In genomic region chr10:68074291-68074690, GRCm38 (mm10) we compare ENCODE assay signal across 24 mouse cellular contexts.
"Had no signal": no experiment of that assay in that cellular context is flagged by ENCODE, and none has a peak within 500 bp of the region (broad histone marks: within the 10 kb centered on the region; RNA-seq: fewer than 3 reads in every experiment).

No protein-coding gene starts in this region.

- H3K4me2 ChIP-seq: limb, embryonic 12.5 days; limb, embryonic 15.5 days; liver, embryonic 12.5 days; liver, embryonic 15.5 days; lung, embryonic 15.5 days; midbrain, embryonic 15.5 days; neural tube, embryonic 12.5 days; neural tube, embryonic 15.5 days had no signal

- ATAC-seq: liver, embryonic 12.5 days; midbrain, embryonic 15.5 days had no signal

- H3K9me3 ChIP-seq: limb, embryonic 12.5 days; limb, embryonic 15.5 days; liver, embryonic 12.5 days; liver, embryonic 15.5 days; lung, embryonic 15.5 days; midbrain, embryonic 15.5 days; neural tube, embryonic 12.5 days; neural tube, embryonic 15.5 days had no signal

- H3K9ac ChIP-seq: limb, embryonic 12.5 days; limb, embryonic 15.5 days; liver, embryonic 12.5 days; liver, embryonic 15.5 days; lung, embryonic 15.5 days; midbrain, embryonic 15.5 days; neural tube, embryonic 12.5 days; neural tube, embryonic 15.5 days had no signal

- H3K36me3 ChIP-seq: limb, embryonic 12.5 days; limb, embryonic 15.5 days; liver, embryonic 12.5 days; liver, embryonic 15.5 days; lung, embryonic 15.5 days; midbrain, embryonic 10.5 days; midbrain, embryonic 15.5 days; neural tube, embryonic 12.5 days; neural tube, embryonic 15.5 days had no signal

- H3K27me3 ChIP-seq: limb, embryonic 12.5 days; limb, embryonic 15.5 days; liver, embryonic 12.5 days; liver, embryonic 15.5 days; lung, embryonic 15.5 days; megakaryocyte, embryonic 14.5 days; midbrain, embryonic 15.5 days; neural tube, embryonic 12.5 days; neural tube, embryonic 15.5 days had no signal

- H3K27ac ChIP-seq: limb, embryonic 12.5 days; limb, embryonic 15.5 days; liver, embryonic 12.5 days; liver, embryonic 15.5 days; lung, embryonic 15.5 days; midbrain, embryonic 10.5 days; midbrain, embryonic 15.5 days; neural tube, embryonic 12.5 days; neural tube, embryonic 15.5 days; stomach, postnatal 0 days had no signal

- DNase-seq: kidney, adult 9 months; kidney, postnatal 14 days; kidney, postnatal 4 days; left cerebral cortex, postnatal 4 days; lung, adult 18-20 months; lung, postnatal 10 days; lung, postnatal 36 days; right cerebral cortex, adult 18-20 months; right cerebral cortex, postnatal 14 days; right cerebral cortex, postnatal 4 days; thymus, adult 2 months; thymus, postnatal 14 days; thymus, postnatal 4 days had no signal

- H3K4me1 ChIP-seq: limb, embryonic 15.5 days; liver, embryonic 12.5 days; lung, embryonic 15.5 days; midbrain, embryonic 10.5 days; midbrain, embryonic 15.5 days; neural tube, embryonic 12.5 days; neural tube, embryonic 15.5 days had no signal

- H3K4me3 ChIP-seq: limb, embryonic 12.5 days; limb, embryonic 15.5 days; liver, embryonic 12.5 days; liver, embryonic 15.5 days; lung, embryonic 15.5 days; megakaryocyte, embryonic 14.5 days; midbrain, embryonic 10.5 days; midbrain, embryonic 15.5 days; neural tube, embryonic 12.5 days; neural tube, embryonic 15.5 days had no signal
